Mouse (Mus musculus): ENCODE measurements at regions not wholly inside any gene's neighbourhood (a gene's known extent, or its start where the extent isn't known, plus 50 kb on each side); places are given as distances from the start of the nearest gene placed in this dataset.

GRCm38 (mm10) chr15:36334436-36335113 lies 673.0 kb downstream of the Zfp706 start:
- TF ChIP-seq CTCF (IDR thresholded peaks at IDR 0.05; ENCODE audit: control insufficient read depth, insufficient read depth, low read length): no peak
- no peak for TF ChIP-seq POLR2A (IDR thresholded peaks at IDR 0.05; ENCODE audit: borderline replicate concordance, control insufficient read depth, low read depth, low read length)

All from bone marrow, adult 2 months (tissue).